Mouse (Mus musculus) neural tube, embryonic 10.5 days (tissue): ENCODE results near the gene Herc4.
"Not testable (repeated sequence)": the region's sequence is repeated elsewhere in the genome, so short reads cannot be mapped to it uniquely, and the experiment has no call there.

Source experiments
- DNase-seq: peaks from one replicate; pipeline ENCODE4 v3.0.0-alpha.2; 2017; ENCODE audit warnings: low spot score; ENCODE audit errors: extremely low spot score

The Herc4 gene

DNA sequence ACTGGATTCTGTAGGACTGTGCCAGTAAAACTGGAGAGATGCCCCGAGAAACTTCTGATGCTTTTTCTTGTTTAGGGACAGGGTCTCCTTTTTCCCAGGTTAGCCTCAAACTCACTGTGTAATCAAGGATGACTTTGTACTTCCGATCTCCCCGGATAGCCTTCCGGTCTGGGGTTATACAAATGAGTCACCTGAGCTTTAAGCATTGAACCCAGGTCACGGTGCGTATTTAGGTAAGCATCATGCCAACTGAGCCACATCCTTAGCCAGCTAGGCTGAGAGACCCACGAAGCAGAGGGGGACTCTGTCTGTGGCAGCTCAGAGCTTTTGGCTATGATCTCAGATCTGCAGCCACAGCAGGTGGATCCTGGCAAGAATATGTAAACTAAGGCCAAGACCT lies 107.1 kb downstream of the Herc4 start:
- no peak for DNase-seq

DNA sequence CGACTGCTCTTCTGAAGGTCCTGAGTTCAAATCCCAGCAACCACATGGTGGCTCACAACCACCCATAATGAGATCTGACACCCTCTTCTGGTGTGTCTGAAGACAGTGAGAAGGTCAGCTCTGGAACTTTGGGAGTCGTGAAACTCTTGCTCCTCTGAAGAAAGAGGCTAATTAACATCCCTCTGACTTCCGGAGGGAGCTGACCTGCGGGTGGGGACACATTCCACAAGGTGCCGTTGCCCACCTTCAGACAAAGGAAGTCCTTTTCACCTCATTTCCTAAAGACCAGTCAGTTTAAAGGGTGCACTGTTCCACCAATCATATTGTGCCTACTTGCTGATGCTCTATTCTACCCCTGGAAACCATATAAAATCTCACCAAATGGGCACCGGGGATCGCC lies 107.5 kb downstream of the Herc4 start:
- DNase-seq = not testable (repeated sequence)

DNA sequence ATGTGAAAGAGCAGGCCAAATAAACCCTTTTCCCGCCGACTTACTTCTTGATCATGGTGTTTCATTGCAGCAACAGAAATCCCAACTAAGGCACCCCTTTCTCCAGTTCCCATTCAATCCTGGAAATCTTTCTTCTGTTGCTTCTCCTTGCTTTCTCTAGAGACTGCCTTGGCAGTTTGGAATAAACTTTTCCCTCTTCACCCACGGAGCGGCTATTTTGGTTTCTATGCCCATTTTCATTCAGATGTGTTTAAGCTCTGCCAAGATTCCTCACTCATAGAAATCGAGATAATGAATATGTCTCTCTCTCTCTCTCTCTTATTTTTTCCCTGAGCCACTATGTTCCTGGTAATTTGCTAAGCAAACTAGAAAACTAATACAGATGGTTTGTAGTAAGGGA lies 108.5 kb downstream of the Herc4 start:
- DNase-seq = no peak

GRCm38 (mm10) chr10:63360502-63360901 lies 116.9 kb downstream of the Herc4 start:
- DNase-seq = no peak

GRCm38 (mm10) chr10:63365918-63366455 lies 122.4 kb downstream of the Herc4 start:
- DNase-seq = no peak

- DNase-seq = no peak
Measured at GRCm38 (mm10) chr10:63367386-63367785, 123.8 kb downstream of the Herc4 start.
